Mouse (Mus musculus): ENCODE results near the gene Slc12a7. TPM values are rescaled to one million over a fixed set of nuclear protein-coding genes. Genes with fewer than 3 reads are reported as not detected.

The Slc12a7 gene
- total and polyA plus RNA-seq, 3 experiments: 3.1 to 6.9 TPM; not detected in 1

GRCm38 (mm10) chr13:73814181-73814580 lies 81.3 kb downstream of the Slc12a7 start:
- H3K9me3 ChIP-seq (replicated peaks; ENCODE audit: insufficient read depth, low read length): no peaks in the 10 kb centered on the region
- H3K36me3 ChIP-seq (ENCODE audit: control insufficient read depth in 1 of 2, insufficient read depth in 2 of 2, low read length in 2 of 2): no peaks in the 10 kb centered on the region
- no peaks in the 10 kb centered on the region for H3K27me3 ChIP-seq (ENCODE audit: control insufficient read depth in 1 of 2, insufficient read depth in 2 of 2, low read length in 2 of 2)
- H3K79me2 ChIP-seq (ENCODE audit: control insufficient read depth, insufficient read depth, low read length, poor library complexity): no peaks in the 10 kb centered on the region
- no peak for DNase-seq (ENCODE audit: low read depth, low spot score)
- TF ChIP-seq ZNF384 (IDR thresholded peaks at IDR 0.05; ENCODE audit: low read depth, low read length) (no peak), POLR2A (IDR thresholded peaks at IDR 0.05; ENCODE audit: control insufficient read depth in 1 of 2, insufficient read depth in 1 of 2, low read depth in 1 of 2, low read length in 2 of 2, poor library complexity in 1 of 2) (no peak), MYC (IDR thresholded peaks at IDR 0.05; ENCODE audit: low read depth, low read length) (no peak)
- no peak overlapping the region for H3K27ac ChIP-seq (ENCODE audit: control insufficient read depth, low read depth, low read length)
- no peak overlapping the region for H3K9ac ChIP-seq (ENCODE audit: control insufficient read depth, low read depth, low read length, poor library complexity, severe bottlenecking)
- H3K4me3 ChIP-seq (ENCODE audit: control insufficient read depth in 1 of 2, insufficient read depth in 1 of 2, low read depth in 2 of 2, low read length in 2 of 2): no peak overlapping the region
- no peaks in the 10 kb centered on the region for H3K4me1 ChIP-seq (ENCODE audit: control insufficient read depth in 1 of 2, insufficient read depth in 2 of 2, low read length in 2 of 2)

- TF ChIP-seq MAZ (IDR thresholded peaks at IDR 0.05; ENCODE audit: low read depth, low read length) (no peak), SMC3 (IDR thresholded peaks at IDR 0.05; ENCODE audit: low read depth, low read length) (no peak), UBTF (IDR thresholded peaks at IDR 0.05; ENCODE audit: borderline replicate concordance, insufficient read depth, low read depth, low read length) (no peak), CHD1 (IDR thresholded peaks at IDR 0.05; ENCODE audit: low read depth, low read length) (no peak), NRF1 (IDR thresholded peaks at IDR 0.05; ENCODE audit: insufficient read depth, low read depth, low read length, poor library complexity, severe bottlenecking) (no peak), EP300 (IDR thresholded peaks at IDR 0.05; ENCODE audit: low read depth in 1 of 2, low read length in 2 of 2) (no peak), BHLHE40 (IDR thresholded peaks at IDR 0.05; ENCODE audit: borderline replicate concordance, low read depth, low read length) (no peak), MYB (IDR thresholded peaks at IDR 0.05; ENCODE audit: low read depth, low read length) (no peak), POLR2A (IDR thresholded peaks at IDR 0.05; ENCODE audit: control insufficient read depth in 1 of 2, insufficient read depth in 1 of 2, low read depth in 1 of 2, low read length in 2 of 2, poor library complexity in 1 of 2) (no peak), GABPA (IDR thresholded peaks at IDR 0.05; ENCODE audit: low read depth, low read length) (no peak), ZNF384 (IDR thresholded peaks at IDR 0.05; ENCODE audit: low read depth, low read length) (no peak), MEF2A (IDR thresholded peaks at IDR 0.05; ENCODE audit: extremely low read depth, insufficient replicate concordance, low read depth, low read length, poor library complexity, severe bottlenecking) (no peak), ZC3H11A (IDR thresholded peaks at IDR 0.05; ENCODE audit: low read depth, low read length) (no peak), GATA1 (IDR thresholded peaks at IDR 0.05; ENCODE audit: low read depth, low read length) (no peak), USF2 (IDR thresholded peaks at IDR 0.05; ENCODE audit: borderline replicate concordance in 1 of 2, insufficient read depth in 1 of 2, low read depth in 1 of 2, low read length in 2 of 2) (no peak), USF1 (IDR thresholded peaks at IDR 0.05; ENCODE audit: low read depth, low read length) (no peak), ELF1 (IDR thresholded peaks at IDR 0.05; ENCODE audit: low read depth, low read length) (no peak), JUND (IDR thresholded peaks at IDR 0.05; ENCODE audit: low read depth, low read length) (no peak), RCOR1 (IDR thresholded peaks at IDR 0.05; ENCODE audit: low read depth, low read length) (no peak)
- H3K27me3 ChIP-seq (ENCODE audit: control insufficient read depth in 1 of 2, insufficient read depth in 2 of 2, low read length in 2 of 2): no peaks in the 10 kb centered on the region
- no peak for DNase-seq (ENCODE audit: low read depth, low spot score)
Measured at GRCm38 (mm10) chr13:73816338-73816737, 83.4 kb downstream of the Slc12a7 start.

More at GRCm38 (mm10) chr13:73816338-73816737, 83.4 kb downstream of the Slc12a7 start:
- H3K4me3 ChIP-seq (ENCODE audit: control insufficient read depth in 1 of 2, insufficient read depth in 1 of 2, low read depth in 2 of 2, low read length in 2 of 2): no peak overlapping the region
- H3K79me2 ChIP-seq (ENCODE audit: control insufficient read depth, insufficient read depth, low read length, poor library complexity): no peaks in the 10 kb centered on the region
- H3K36me3 ChIP-seq (ENCODE audit: control insufficient read depth in 1 of 2, insufficient read depth in 2 of 2, low read length in 2 of 2): no peaks in the 10 kb centered on the region
- no peaks in the 10 kb centered on the region for H3K9me3 ChIP-seq (replicated peaks; ENCODE audit: insufficient read depth, low read length)
- H3K27ac ChIP-seq (ENCODE audit: control insufficient read depth, low read depth, low read length): no peak overlapping the region
- H3K9ac ChIP-seq (ENCODE audit: control insufficient read depth, low read depth, low read length, poor library complexity, severe bottlenecking): no peak overlapping the region
- no peaks in the 10 kb centered on the region for H3K4me1 ChIP-seq (ENCODE audit: control insufficient read depth in 1 of 2, insufficient read depth in 2 of 2, low read length in 2 of 2)

All from MEL (cell line).